Mouse (Mus musculus) c-Kit-positive CD71-negative TER-119-negative erythroid progenitor cells, embryonic 14.5 days (primary cell): ENCODE results near the gene Ccdc142.

Experiments used
- DNase-seq: peaks from one replicate; pipeline ENCODE4 v3.0.0-alpha.2; 2013; ENCODE audit warnings: low read depth

Gene Ccdc142

GRCm38 (mm10) chr6:83140044-83140443 lies 38.6 kb downstream of the Ccdc142 start:
- DNase-seq = no peak

DNA sequence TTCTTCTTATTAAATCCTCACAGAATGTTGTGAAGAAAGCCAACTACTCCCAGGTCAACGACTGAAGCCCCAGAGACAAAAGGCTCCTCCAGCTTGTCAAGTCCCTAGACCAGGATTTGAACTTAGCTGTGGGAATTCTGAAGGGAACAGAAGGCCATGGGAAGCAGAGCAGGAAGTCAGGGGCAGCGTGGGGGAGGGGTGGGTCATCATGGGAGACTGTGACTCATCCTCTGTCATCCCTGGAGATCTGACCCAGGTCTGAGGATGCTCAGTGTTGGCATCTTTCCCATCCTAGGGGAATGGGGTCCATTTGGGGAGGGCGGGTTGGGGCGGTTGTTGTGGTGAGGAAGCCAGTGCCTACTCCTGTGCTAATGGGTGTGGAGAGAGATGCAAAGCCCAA lies 40.2 kb downstream of the Ccdc142 start:
- no peak for DNase-seq

DNA sequence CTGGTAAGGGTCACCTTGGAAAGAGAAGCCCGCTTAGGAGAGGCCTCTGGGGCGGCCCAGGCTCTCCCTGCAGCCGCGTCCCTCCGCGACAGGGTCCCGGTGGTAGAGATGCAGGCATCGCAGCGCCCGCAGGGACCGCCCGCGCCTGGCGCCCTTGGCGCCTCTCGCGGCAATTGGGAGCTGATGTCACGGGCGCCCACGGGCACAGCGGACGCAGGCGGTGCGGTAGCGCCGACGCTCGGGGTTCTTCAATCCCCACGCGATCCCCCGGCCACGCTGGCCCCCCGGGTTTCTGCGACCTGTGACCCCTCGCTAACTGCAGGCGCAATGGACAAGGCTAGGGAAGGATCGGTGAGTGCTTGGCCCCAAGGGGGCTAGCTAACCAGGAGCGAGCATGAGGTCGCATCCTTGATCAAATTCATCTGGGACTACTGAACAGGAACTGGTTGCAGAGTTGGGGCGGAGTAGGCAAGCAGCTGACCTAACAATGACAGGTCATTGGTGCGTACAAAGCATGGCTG lies 40.9 kb downstream of the Ccdc142 start:
- no peak for DNase-seq

DNA sequence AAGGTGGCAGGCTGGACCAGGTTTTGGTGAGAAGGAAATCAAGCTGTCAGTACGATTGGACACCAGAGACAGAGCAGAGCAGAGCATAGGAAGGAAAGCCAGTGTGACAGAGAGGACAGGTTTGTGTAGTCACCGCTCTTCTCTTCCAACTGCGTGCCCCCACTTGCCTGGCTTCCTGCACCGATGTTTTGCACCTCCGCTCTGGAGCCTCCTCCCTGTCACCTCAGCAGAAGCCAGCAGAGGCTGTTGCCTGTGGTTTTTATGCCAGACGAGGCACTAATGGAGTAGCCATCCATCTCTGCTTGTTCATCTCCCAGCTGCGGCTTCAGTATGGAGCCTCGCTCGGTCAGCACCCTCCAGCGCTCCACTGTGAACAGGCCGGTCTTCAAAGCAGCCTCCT lies 41.5 kb downstream of the Ccdc142 start:
- no peak for DNase-seq

GRCm38 (mm10) chr6:83145209-83145608 lies 43.8 kb downstream of the Ccdc142 start:
- no peak for DNase-seq

DNA sequence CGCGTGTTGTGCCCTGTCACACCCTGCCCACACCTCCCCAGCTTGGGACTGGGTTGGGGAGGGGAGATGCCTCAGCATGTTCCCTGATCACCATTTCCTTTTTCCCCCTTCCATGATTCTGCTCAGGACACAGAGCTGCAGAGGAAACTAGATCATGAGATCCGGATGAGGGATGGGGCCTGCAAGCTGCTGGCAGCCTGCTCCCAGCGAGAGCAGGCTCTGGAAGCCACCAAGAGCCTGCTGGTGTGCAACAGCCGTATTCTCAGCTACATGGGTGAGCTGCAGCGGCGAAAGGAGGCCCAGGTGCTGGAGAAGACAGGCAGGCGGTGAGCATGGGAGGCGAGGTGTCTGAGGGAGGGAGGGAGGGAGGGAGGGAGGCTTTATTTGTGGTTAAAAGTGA lies 44.4 kb downstream of the Ccdc142 start:
- no peak for DNase-seq

DNA sequence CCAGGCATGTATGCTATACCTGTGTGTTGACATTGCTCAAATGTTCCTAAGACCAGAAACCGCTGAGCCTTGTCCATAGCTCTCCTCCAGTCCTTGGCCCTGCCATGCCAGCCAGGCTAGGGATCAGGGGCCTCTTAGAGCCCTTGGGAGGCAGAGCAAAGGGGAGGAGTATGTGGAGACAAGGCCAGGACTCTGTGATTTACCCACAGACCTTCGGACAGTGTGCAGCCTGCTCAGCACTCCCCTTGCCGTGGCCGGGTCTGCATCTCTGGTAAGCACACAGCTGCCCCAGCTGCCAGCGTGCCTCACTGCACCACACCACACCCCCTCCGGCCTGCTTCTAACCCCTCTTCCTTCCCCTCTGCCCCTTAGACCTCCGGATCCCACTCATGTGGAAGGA lies 45.9 kb downstream of the Ccdc142 start:
- DNase-seq = no peak

DNA sequence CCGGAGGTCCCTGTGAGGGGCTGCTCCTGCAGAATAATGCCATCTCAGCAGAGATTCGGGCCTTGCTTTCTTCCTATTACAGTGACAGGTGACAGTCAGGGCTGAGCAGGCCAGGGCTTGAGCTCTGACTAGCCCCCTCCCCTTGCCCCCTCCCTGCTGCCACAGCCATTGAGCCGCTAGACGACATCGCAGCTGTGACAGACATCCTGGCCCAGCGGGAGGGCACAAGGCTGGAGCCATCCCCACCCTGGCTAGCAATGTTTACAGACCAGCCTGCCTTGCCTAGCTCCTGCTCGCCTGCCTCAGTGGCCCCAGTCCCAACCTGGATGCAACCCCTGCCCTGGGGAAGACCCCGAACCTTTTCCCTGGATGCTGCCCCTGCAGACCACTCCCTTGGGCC lies 50.3 kb downstream of the Ccdc142 start:
- no peak for DNase-seq

GRCm38 (mm10) chr6:83153038-83153437 lies 51.6 kb downstream of the Ccdc142 start:
- no peak for DNase-seq

GRCm38 (mm10) chr6:83153485-83153884 lies 52.1 kb downstream of the Ccdc142 start:
- no peak for DNase-seq

- DNase-seq = no peak
These were observed 54.3 kb downstream of the Ccdc142 start for GRCm38 (mm10) chr6:83155552-83156238.

- DNase-seq = no peak
These were observed 54.9 kb downstream of the Ccdc142 start, which contains the start of the genes Wdr54 and 1700003E16Rik for GRCm38 (mm10) chr6:83156259-83156684. Gene Wdr54, minus strand, starts transcription at chr6:83156397. Gene 1700003E16Rik, plus strand, starts transcription at chr6:83156404.
